Mouse (Mus musculus) intestine, embryonic 14.5 days (tissue): ENCODE data around the gene Arl3. TPM values are rescaled to one million over a fixed set of nuclear protein-coding genes. Genes with fewer than 3 reads are reported as not detected.
A peak's percentile ranks its signal among the peaks of the same experiment; 100 is the strongest.

Experiments used
- ATAC-seq: fragments of 200-750 bp; cut with Nextera tagmentation; replicated peaks from 2 replicates; pipeline ENCODE4 v1.8.0; 2017; ENCODE audit warnings: low read depth, moderate number of reproducible peaks, moderate TSS enrichment, moderate library complexity; ENCODE audit not compliant: low FRiP score, low TSS enrichment
- DNase-seq: peaks from one replicate; pipeline ENCODE4 v3.0.0-alpha.2; 2018; ENCODE audit warnings: low spot score
- H3K27ac ChIP-seq: fragments of 300-500 bp; sonication (generic); 2 replicates; pipeline ENCODE4 v1.5.1; 2014; ENCODE audit warnings: low read depth, mild to moderate bottlenecking, control low read depth
- H3K27me3 ChIP-seq: fragments of 300-500 bp; sonication (generic); replicated peaks from 2 replicates; pipeline ENCODE4 v1.6.1; 2014; ENCODE audit warnings: low read length, control low read depth; ENCODE audit not compliant: control insufficient read depth, insufficient read depth
- H3K36me3 ChIP-seq: fragments of 300-500 bp; sonication (generic); 2 replicates; pipeline ENCODE4 v1.6.1; 2014; ENCODE audit warnings: low read length, control low read depth; ENCODE audit not compliant: control insufficient read depth, insufficient read depth
- H3K4me1 ChIP-seq: fragments of 300-500 bp; sonication (generic); replicated peaks from 2 replicates; pipeline ENCODE4 v1.6.1; 2014; ENCODE audit warnings: low read length, control low read depth, mixed read lengths; ENCODE audit not compliant: control insufficient read depth, insufficient read depth
- H3K4me2 ChIP-seq: fragments of 300-500 bp; sonication (generic); 2 replicates; pipeline ENCODE4 v1.6.1; 2014; ENCODE audit warnings: low read length
- H3K4me3 ChIP-seq: fragments of 300-500 bp; sonication (generic); 2 replicates; pipeline ENCODE4 v1.5.1; 2014; ENCODE audit warnings: low read depth, low read length, control low read depth, mixed read lengths
- H3K9ac ChIP-seq: fragments of 300-500 bp; sonication (generic); 2 replicates; pipeline ENCODE4 v1.6.1; 2014; ENCODE audit warnings: mild to moderate bottlenecking, low read length
- H3K9me3 ChIP-seq: fragments of 300-500 bp; sonication (generic); 2 replicates; pipeline ENCODE4 v1.6.1; 2016; ENCODE audit warnings: low read length, control low read depth; ENCODE audit not compliant: control insufficient read depth
- WGBS: fragments of 180-500 bp; shearing (Covaris S2); extraction: QIAGEN DNeasy Blood & Tissue Kit; methylation state at CpG from one replicate; pipeline ENCODE4 v1.1.7; 2014; 5-methylcytosine and 5-hydroxymethylcytosine counted together
- polyA plus RNA-seq: library from polyadenylated mRNA; unstranded; fragments of >200 nt; fragmentation: Nextera tagmentation; extraction: Ambion mirVana; gene quantifications from 2 replicates; pipeline ENCODE4 v1.2.1, GENCODE M21; 2014

The Arl3 gene
- polyA plus RNA-seq, 1 experiment from 2014 or later: 64.3 TPM

GRCm38 (mm10) chr19:46485847-46486246 lies 87.2 kb downstream of the Arl3 start:
- Histone ChIP-seq H3K9me3 (no peaks in the 10 kb centered on the region), H3K9ac (no peak overlapping the region), H3K4me3 (no peak overlapping the region), H3K4me2 (no peak overlapping the region), H3K36me3 (peaks cover 26% of the 10 kb centered on the region), H3K4me1 (peaks cover 11% of the 10 kb centered on the region), H3K27ac (no peak overlapping the region), H3K27me3 (no peaks in the 10 kb centered on the region)
- ATAC-seq (0 out of 2 replicates have a peak, but pooled peaks have one; percentile 20), DNase-seq (no peak)
- 62% methylated on average over 9 of the region's 9 CpGs for WGBS

- Histone ChIP-seq H3K4me3 (no peak overlapping the region), H3K9me3 (no peaks in the 10 kb centered on the region), H3K27me3 (no peaks in the 10 kb centered on the region), H3K36me3 (peaks cover 36% of the 10 kb centered on the region), H3K4me1 (peaks cover 9% of the 10 kb centered on the region), H3K9ac (no peak overlapping the region), H3K4me2 (no peak overlapping the region), H3K27ac (no peak overlapping the region)
- 73% methylated on average over 5 of the region's 5 CpGs for WGBS
- ATAC-seq (no peak), DNase-seq (no peak)
Observed at GRCm38 (mm10) chr19:46484518-46484917, 88.5 kb downstream of the Arl3 start.

GRCm38 (mm10) chr19:46483701-46484328 lies 89.2 kb downstream of the Arl3 start:
- H3K27me3 ChIP-seq: no peaks in the 10 kb centered on the region
- H3K4me2 ChIP-seq: no peak overlapping the region
- ATAC-seq (no peak), DNase-seq (no peak)
- H3K27ac ChIP-seq: no peak overlapping the region
- no peaks in the 10 kb centered on the region for H3K9me3 ChIP-seq
- WGBS: 78% methylated on average over 15 of the region's 15 CpGs
- H3K9ac ChIP-seq: no peak overlapping the region
- H3K4me1 ChIP-seq: peaks cover 16% of the 10 kb centered on the region
- H3K36me3 ChIP-seq: peaks cover 36% of the 10 kb centered on the region
- no peak overlapping the region for H3K4me3 ChIP-seq

DNA sequence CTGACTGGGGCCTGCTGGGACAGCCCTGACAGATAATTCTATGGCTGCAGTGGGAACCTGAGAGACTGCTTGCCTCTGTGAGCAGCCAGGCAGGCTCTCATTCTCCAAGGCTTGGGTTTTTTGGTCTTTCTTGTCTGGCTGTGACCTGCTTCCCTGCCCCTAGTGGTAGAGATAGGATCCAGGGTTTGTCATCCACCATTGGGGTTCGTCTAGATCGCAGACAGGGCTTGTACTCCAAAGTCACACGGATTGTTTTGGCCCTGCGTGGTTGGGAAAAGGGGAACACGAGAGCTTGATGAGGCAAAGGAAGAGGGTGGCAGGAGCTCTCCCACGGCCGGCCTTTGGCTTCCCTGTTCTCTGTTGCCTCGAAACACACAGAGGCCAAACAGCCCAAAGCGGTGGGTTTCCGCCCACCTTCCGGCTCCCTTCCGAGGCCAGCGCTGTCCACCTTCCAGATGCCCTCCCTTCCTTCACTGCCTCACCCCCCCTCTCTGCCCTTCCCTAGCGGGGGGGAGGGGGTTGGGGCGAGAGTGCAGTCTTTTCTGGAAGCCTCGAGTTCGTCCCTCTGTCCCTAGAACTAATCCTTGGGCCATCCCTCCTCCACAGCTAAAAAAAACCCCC lies 90.0 kb downstream of the Arl3 start:
- H3K27ac ChIP-seq: no peak overlapping the region

DNA sequence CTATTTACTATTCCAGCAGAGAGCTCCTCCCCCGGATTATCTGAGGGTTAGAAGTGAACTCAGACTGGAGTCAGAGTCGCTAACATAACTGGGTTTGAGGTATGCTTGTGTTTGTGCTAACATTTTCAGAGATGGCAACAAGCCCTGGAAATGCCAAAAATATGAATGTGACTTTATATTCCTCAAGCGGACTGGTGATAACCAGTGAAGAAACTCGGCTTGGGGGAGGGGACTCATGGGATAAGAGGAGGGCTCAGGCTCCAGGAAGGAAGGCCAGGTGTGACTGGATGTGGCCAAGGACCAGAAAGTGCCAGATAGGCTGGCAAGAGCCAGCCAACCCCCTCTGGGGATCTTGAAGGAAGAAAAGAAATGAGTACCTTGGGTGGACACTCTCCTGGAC lies 91.2 kb downstream of the Arl3 start:
- Histone ChIP-seq H3K36me3 (peaks cover 44% of the 10 kb centered on the region), H3K9me3 (no peaks in the 10 kb centered on the region), H3K4me2 (no peak overlapping the region), H3K4me1 (peaks cover 23% of the 10 kb centered on the region), H3K9ac (no peak overlapping the region), H3K4me3 (no peak overlapping the region), H3K27me3 (no peaks in the 10 kb centered on the region), H3K27ac (no peak overlapping the region)
- no peak for DNase-seq
- no peak for ATAC-seq
- WGBS: 15% methylated on average over 4 of the region's 4 CpGs

More for the DNA sequence above, 90.0 kb downstream of the Arl3 start:
- peaks cover 36% of the 10 kb centered on the region for H3K36me3 ChIP-seq
- H3K4me2 ChIP-seq: no peak overlapping the region
- no peaks in the 10 kb centered on the region for H3K27me3 ChIP-seq
- DNase-seq (no peak), ATAC-seq (no peak)
- H3K4me3 ChIP-seq: no peak overlapping the region
- H3K4me1 ChIP-seq: peaks cover 23% of the 10 kb centered on the region
- no peaks in the 10 kb centered on the region for H3K9me3 ChIP-seq
- 48% methylated on average over 17 of the region's 17 CpGs for WGBS
- H3K9ac ChIP-seq: no peak overlapping the region

DNA sequence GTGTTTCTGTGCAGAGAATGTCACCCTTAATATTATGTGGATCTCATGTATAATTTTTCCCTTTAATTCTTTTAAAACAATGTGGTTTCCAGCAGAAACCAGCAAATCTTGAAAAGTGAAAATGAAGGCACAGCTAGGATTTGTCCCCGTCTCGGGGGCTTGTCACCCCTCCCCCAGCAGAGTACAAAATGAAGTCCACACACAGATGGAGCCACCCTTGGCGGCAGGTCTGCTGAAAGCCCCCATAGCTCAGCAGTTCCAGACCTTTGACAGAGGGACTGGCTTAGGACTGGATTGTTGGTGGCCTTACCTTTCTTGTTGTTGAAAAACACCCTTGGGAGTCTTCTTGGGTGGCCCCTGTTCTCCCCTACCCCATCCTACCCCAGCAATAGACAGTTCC lies 91.6 kb downstream of the Arl3 start:
- H3K9me3 ChIP-seq: no peaks in the 10 kb centered on the region
- no peak for DNase-seq
- H3K27me3 ChIP-seq: no peaks in the 10 kb centered on the region
- ATAC-seq: no peak
- no peak overlapping the region for H3K9ac ChIP-seq
- no peak overlapping the region for H3K4me2 ChIP-seq
- H3K27ac ChIP-seq: no peak overlapping the region
- H3K4me3 ChIP-seq: no peak overlapping the region
- 30% methylated on average over 3 of the region's 3 CpGs for WGBS
- peaks cover 45% of the 10 kb centered on the region for H3K36me3 ChIP-seq
- peaks cover 23% of the 10 kb centered on the region for H3K4me1 ChIP-seq

Other genes starting within 250 kb of the Arl3 start
- gene Psd, start 246.0 kb downstream of the Arl3 start, polyA plus RNA-seq: 36.4 and 43.9 TPM in 2 replicates
- 17.5 and 17.7 TPM in 2 replicates for gene Fbxl15, start 245.0 kb downstream of the Arl3 start, polyA plus RNA-seq
- gene Cuedc2, start 234.5 kb downstream of the Arl3 start, polyA plus RNA-seq: 154 and 176 TPM in 2 replicates
- gene Mfsd13a, start 232.1 kb downstream of the Arl3 start, polyA plus RNA-seq: 12.3 and 12.7 TPM in 2 replicates
- gene 2310034G01Rik, start 222.9 kb downstream of the Arl3 start, polyA plus RNA-seq: 1.7 and 2.0 TPM in 2 replicates
- 127 and 142 TPM in 2 replicates for gene Actr1a, start 177.4 kb downstream of the Arl3 start, polyA plus RNA-seq
- 30.3 and 32.3 TPM in 2 replicates for gene Sufu, start 176.3 kb downstream of the Arl3 start, polyA plus RNA-seq
- 20.1 and 21.1 TPM in 2 replicates for gene Trim8, start 71.5 kb downstream of the Arl3 start, polyA plus RNA-seq
- gene Sfxn2, start 167 bp upstream of the Arl3 start, polyA plus RNA-seq: 18.2 and 19.2 TPM in 2 replicates
- gene Wbp1l, start 25.9 kb upstream of the Arl3 start, polyA plus RNA-seq: 39.6 and 40.2 TPM in 2 replicates
- 0.23 TPM in 1 of 2 replicates, not detected in the other for gene Cyp17a1, start 100.0 kb upstream of the Arl3 start, polyA plus RNA-seq
- 17.5 and 18.0 TPM in 2 replicates for gene Borcs7, start 116.7 kb upstream of the Arl3 start, polyA plus RNA-seq
- 45.6 and 50.6 TPM in 2 replicates for gene As3mt, start 134.3 kb upstream of the Arl3 start, polyA plus RNA-seq
- gene Cnnm2, start 188.4 kb upstream of the Arl3 start, polyA plus RNA-seq: 1.9 and 2.2 TPM in 2 replicates